Mouse (Mus musculus): ENCODE results near the gene Bloc1s1.

GRCm38 (mm10) chr10:128916665-128917064 is 7.2 kb downstream of the Bloc1s1 start:
- TF ChIP-seq POLR2A (IDR thresholded peaks at IDR 0.05; ENCODE audit: insufficient read depth, low read depth, low read length) (no peak), CTCF (IDR thresholded peaks at IDR 0.05) (no peak)
